ENCODE assay signal across 28 mouse cellular contexts in the genomic region with DNA sequence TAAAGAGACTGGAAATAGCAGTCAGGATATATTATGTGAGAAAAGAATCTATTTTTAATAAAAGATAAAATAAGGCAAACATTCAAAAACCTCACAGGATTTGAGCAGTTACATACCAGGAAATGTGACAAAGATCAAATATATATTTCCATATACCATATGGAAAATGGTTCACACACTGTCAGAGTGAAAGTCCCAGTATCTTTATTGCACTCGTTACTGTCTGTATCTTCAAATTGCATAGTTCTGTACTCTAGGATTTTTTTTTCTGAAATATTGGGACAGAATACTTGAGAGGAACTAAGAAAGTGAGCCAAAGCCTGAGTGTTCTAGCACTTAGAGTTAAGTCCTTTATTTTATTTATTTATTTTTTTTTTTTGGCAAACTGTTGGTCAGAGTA.
"Had no signal": no experiment of that assay in that cellular context is flagged by ENCODE, and none has a peak within 500 bp of the region (broad histone marks: within the 10 kb centered on the region; RNA-seq: fewer than 3 reads in every experiment).

No protein-coding gene starts in this region.

- H3K4me3 ChIP-seq: embryonic facial prominence, embryonic 10.5 days; embryonic facial prominence, embryonic 12.5 days; embryonic facial prominence, embryonic 13.5 days; embryonic facial prominence, embryonic 15.5 days; erythroblast, embryonic 14.5 days; forebrain, embryonic 10.5 days; forebrain, embryonic 12.5 days; forebrain, embryonic 13.5 days; forebrain, embryonic 15.5 days; gastrocnemius, adult 2 months had no signal

- H3K36me3 ChIP-seq: embryonic facial prominence, embryonic 10.5 days; embryonic facial prominence, embryonic 12.5 days; embryonic facial prominence, embryonic 13.5 days; embryonic facial prominence, embryonic 15.5 days; forebrain, embryonic 10.5 days; forebrain, embryonic 12.5 days; forebrain, embryonic 15.5 days had no signal

- ATAC-seq: forebrain, embryonic 13.5 days; forebrain, embryonic 14.5 days; forebrain, embryonic 15.5 days; forebrain, embryonic 16.5 days; forebrain, postnatal 0 days had no signal

- H3K4me2 ChIP-seq: embryonic facial prominence, embryonic 12.5 days; embryonic facial prominence, embryonic 13.5 days; embryonic facial prominence, embryonic 15.5 days; forebrain, embryonic 12.5 days; forebrain, embryonic 13.5 days; forebrain, embryonic 15.5 days had no signal

- H3K9me3 ChIP-seq: embryonic facial prominence, embryonic 10.5 days; embryonic facial prominence, embryonic 12.5 days; embryonic facial prominence, embryonic 13.5 days; embryonic facial prominence, embryonic 15.5 days; forebrain, embryonic 10.5 days; forebrain, embryonic 12.5 days; forebrain, embryonic 13.5 days; forebrain, embryonic 15.5 days had no signal

- H3K27ac ChIP-seq: embryonic facial prominence, embryonic 10.5 days; embryonic facial prominence, embryonic 12.5 days; embryonic facial prominence, embryonic 13.5 days; embryonic facial prominence, embryonic 15.5 days; forebrain, embryonic 10.5 days; forebrain, embryonic 12.5 days; forebrain, embryonic 13.5 days; forebrain, embryonic 15.5 days; gastrocnemius, adult 2 months had no signal

- DNase-seq: cerebellum, adult 2 months; cerebellum, adult 8-10 months; cerebellum, adult 9-10 months; cerebellum, adult 9-11 months; cerebellum, postnatal 10 days; cerebellum, postnatal 14 days; cerebellum, postnatal 25 days; cerebellum, postnatal 36 days; embryo, embryonic 11 days; forebrain, postnatal 0 days; gastrocnemius, adult 2 months; gastrocnemius, postnatal 10 days; gastrocnemius, postnatal 14 days; gastrocnemius, postnatal 25 days; gastrocnemius, postnatal 36 days; heart, adult 11 months; heart, adult 18-20 months had no signal

- H3K27me3 ChIP-seq: embryonic facial prominence, embryonic 12.5 days; embryonic facial prominence, embryonic 13.5 days; embryonic facial prominence, embryonic 15.5 days; forebrain, embryonic 12.5 days; forebrain, embryonic 13.5 days; forebrain, embryonic 15.5 days had no signal

- H3K4me1 ChIP-seq: embryonic facial prominence, embryonic 10.5 days; embryonic facial prominence, embryonic 12.5 days; embryonic facial prominence, embryonic 13.5 days; embryonic facial prominence, embryonic 15.5 days; forebrain, embryonic 10.5 days; forebrain, embryonic 12.5 days; forebrain, embryonic 13.5 days; forebrain, embryonic 15.5 days had no signal

- H3K9ac ChIP-seq: embryonic facial prominence, embryonic 12.5 days; embryonic facial prominence, embryonic 13.5 days; embryonic facial prominence, embryonic 15.5 days; forebrain, embryonic 12.5 days; forebrain, embryonic 13.5 days; forebrain, embryonic 15.5 days; forebrain, postnatal 0 days had no signal
